Mouse (Mus musculus) midbrain, embryonic 16.5 days (tissue): ENCODE data around the gene Arntl. TPM values are rescaled to one million over a fixed set of nuclear protein-coding genes. Genes with fewer than 3 reads are reported as not detected.

Experiments
- ATAC-seq: fragments of 200-750 bp; cut with Nextera tagmentation; 2 replicates; pipeline ENCODE4 v1.8.0; 2017; ENCODE audit warnings: moderate TSS enrichment
- H3K27ac ChIP-seq: fragments of 300-500 bp; sonication (generic); 2 replicates; pipeline ENCODE4 v1.5.1; 2014; ENCODE audit warnings: mild to moderate bottlenecking, low read length, mixed read lengths
- H3K27me3 ChIP-seq: fragments of 300-500 bp; sonication (generic); 2 replicates; pipeline ENCODE4 v1.6.1; 2014; ENCODE audit warnings: low read depth, low read length, mixed read lengths; ENCODE audit not compliant: control insufficient read depth, insufficient read depth
- H3K36me3 ChIP-seq: fragments of 300-500 bp; sonication (generic); 2 replicates; pipeline ENCODE4 v1.6.1; 2014; ENCODE audit warnings: mild to moderate bottlenecking, low read length, moderate library complexity, mixed read lengths; ENCODE audit not compliant: control insufficient read depth, insufficient read depth
- H3K4me1 ChIP-seq: fragments of 300-500 bp; sonication (generic); 2 replicates; pipeline ENCODE4 v1.6.1; 2014; ENCODE audit warnings: mild to moderate bottlenecking, low read length, mixed read lengths; ENCODE audit not compliant: control insufficient read depth, insufficient read depth
- H3K4me2 ChIP-seq: fragments of 300-500 bp; sonication (generic); 2 replicates; pipeline ENCODE4 v1.6.1; 2014; ENCODE audit warnings: mild to moderate bottlenecking, low read length, mixed read lengths
- H3K4me3 ChIP-seq: fragments of 300-500 bp; sonication (generic); 2 replicates; pipeline ENCODE4 v1.5.1; 2014; ENCODE audit warnings: low read depth, mild to moderate bottlenecking, low read length, moderate library complexity, mixed read lengths
- H3K9ac ChIP-seq: fragments of 300-500 bp; sonication (generic); 2 replicates; pipeline ENCODE4 v1.6.1; 2014; ENCODE audit warnings: low read depth, low read length, mixed read lengths
- H3K9me3 ChIP-seq: fragments of 300-500 bp; sonication (generic); replicated peaks from 2 replicates; pipeline ENCODE4 v1.6.1; 2014; ENCODE audit warnings: mild to moderate bottlenecking, low read length, mixed read lengths; ENCODE audit not compliant: control insufficient read depth, poor library complexity, severe bottlenecking
- WGBS: fragments of 180-500 bp; shearing (Covaris S2); extraction: QIAGEN DNeasy Blood & Tissue Kit; methylation state at CpG from one replicate; pipeline ENCODE4 v1.1.7; 2014; 5-methylcytosine and 5-hydroxymethylcytosine counted together
- polyA plus RNA-seq: library from polyadenylated mRNA; unstranded; fragments of >200 nt; fragmentation: Nextera tagmentation; extraction: Ambion mirVana; gene quantifications from 2 replicates; pipeline ENCODE4 v1.2.1, GENCODE M21; 2015

Gene Arntl
- polyA plus RNA-seq, 1 experiment from 2014 or later, result 22.8 TPM

DNA sequence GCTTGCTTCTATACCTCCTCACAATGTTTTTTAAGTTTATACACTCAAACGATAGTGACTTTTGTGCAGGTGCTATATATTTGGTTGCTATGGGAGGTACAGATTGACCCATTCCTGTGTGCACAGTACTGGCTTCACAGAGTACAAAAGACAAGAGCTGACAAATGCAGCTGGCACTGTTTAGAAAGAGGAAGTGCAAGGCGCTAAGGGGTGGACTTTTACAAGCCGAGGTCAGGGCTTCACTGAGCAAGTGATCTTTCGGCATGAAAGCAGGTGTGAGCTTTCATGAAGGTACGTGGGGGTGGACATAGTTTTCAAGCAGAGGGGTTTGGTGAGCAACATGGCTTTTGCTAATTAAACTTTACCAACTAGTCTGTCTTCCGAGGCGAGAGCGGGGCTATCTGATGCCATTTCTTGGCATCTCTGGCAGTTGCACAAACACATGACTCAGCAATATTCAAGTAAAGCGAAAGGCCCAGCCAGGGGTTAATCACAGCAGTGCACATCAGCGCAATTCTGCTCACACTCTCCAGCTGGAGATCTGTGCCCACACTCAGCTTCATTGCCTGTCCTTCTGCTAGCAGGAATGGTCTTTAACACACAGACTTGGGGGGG lies 10.0 kb upstream of the Arntl start:
- Histone ChIP-seq H3K4me2 (no peak overlapping the region), H3K27me3 (no peaks in the 10 kb centered on the region), H3K9me3 (no peaks in the 10 kb centered on the region), H3K9ac (no peak overlapping the region), H3K27ac (no peak overlapping the region), H3K4me1 (no peaks in the 10 kb centered on the region), H3K4me3 (no peak overlapping the region), H3K36me3 (no peaks in the 10 kb centered on the region)
- WGBS, result 59% methylated on average over 10 of the region's 10 CpGs
- no peak for ATAC-seq

DNA sequence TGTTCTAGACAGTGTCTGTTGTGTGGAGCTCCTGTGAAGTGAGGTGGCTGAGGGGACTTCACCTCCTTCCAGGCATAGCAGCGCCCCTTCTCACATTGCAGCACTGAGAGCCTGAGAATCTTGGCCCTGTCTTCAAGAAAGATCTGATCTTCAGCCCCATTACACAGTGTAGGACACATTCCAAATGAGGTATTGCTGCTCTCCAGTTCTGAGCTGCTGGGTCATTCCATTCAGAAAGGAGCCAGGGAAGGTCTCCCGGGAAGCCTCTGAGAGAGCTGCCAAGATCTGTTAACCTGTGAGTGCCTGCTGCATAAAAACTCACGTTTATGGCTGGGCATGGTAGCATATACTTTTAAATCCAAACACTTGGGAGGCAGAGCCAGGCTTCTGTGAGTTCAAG lies 5.7 kb upstream of the Arntl start:
- 44% methylated on average over 3 of the region's 3 CpGs for WGBS

DNA sequence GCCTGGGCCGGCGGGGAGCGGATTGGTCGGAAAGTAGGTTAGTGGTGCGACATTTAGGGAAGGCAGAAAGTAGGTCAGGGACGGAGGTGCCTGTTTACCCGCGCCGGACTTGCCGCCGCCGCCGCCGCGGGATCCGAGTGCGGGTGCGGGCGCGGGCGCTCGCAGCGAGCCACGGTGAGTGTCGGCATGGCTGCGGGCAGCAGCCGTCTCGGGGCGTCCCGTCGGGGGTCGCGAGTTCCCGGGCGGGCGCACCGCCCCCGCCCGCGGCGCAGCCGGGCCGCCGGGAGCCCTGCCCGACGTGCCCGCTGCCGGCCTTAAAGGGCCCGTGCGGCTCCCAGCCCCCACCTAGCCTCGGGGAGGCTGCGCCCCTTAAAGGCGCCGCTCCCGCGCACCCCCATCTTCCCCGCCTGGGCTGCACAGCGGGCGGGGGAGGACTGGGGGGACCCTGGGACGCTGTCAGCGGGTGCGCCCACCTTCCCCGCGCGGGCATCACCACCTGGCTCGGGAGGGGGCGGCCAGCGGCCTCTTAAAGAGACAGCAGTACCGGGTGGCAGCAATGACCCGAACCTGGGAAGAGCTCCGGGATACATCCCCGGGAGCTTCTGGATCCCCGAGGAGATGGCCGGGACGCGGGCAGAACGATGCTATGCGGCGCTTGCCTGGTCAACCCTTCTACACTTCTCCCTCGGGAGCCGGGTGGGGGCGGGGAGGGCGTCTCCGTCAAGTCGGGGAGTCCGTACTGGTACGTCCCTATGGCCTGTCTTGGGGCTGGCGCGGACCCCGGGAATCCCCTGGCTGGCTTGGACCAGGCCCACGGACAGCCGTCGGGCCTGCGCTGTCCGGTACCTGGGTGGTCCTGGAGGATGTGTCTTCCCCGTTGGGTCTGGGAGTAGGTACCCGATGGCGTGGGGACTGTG lies 464 bp downstream of the Arntl start:
- no peaks in the 10 kb centered on the region for H3K36me3 ChIP-seq
- WGBS, result under 1% methylated on average over 72 of the region's 98 CpGs
- peaks cover 22% of the 10 kb centered on the region for H3K4me1 ChIP-seq
- H3K27me3 ChIP-seq, result peaks cover 16% of the 10 kb centered on the region
- ATAC-seq, result peak; percentile 81
- H3K27ac ChIP-seq, result peak overlapping the region; percentile 88
- no peaks in the 10 kb centered on the region for H3K9me3 ChIP-seq
- H3K4me2 ChIP-seq, result peak overlapping the region; percentile 82
- peak overlapping the region; percentile 76 for H3K9ac ChIP-seq
- H3K4me3 ChIP-seq, result peak overlapping the region; percentile 85

More for the DNA sequence above, 5.7 kb upstream of the Arntl start:
- no peak for ATAC-seq
- H3K4me3 ChIP-seq, result no peak overlapping the region
- no peak overlapping the region for H3K4me2 ChIP-seq
- H3K4me1 ChIP-seq, result peaks cover 6% of the 10 kb centered on the region
- no peak overlapping the region for H3K27ac ChIP-seq
- H3K27me3 ChIP-seq, result peaks cover 8% of the 10 kb centered on the region
- no peaks in the 10 kb centered on the region for H3K36me3 ChIP-seq
- no peak overlapping the region for H3K9ac ChIP-seq
- no peaks in the 10 kb centered on the region for H3K9me3 ChIP-seq

DNA sequence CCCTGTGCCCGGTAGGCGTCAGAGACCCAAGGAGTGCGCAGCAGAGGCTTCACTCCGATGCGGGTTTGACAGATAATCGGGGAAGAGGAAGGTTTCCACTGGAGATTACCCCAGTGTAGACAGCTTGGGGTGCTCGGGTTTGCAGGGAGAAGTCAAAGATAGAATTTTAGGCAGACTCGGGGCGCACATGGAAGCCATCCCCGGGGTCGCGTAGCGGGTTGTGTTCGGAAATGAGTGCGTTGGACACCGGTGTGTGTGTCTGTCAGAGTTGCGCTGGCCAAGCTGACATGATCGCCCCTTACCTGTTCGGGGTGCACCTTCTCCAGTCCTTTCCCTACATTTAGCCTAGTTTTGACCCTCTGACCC lies 1.1 kb downstream of the Arntl start:
- peak overlapping the region; percentile 88; the same call in 1 of the 2 replicates for H3K27ac ChIP-seq
- no peak for ATAC-seq
- no peaks in the 10 kb centered on the region for H3K36me3 ChIP-seq
- peaks cover 16% of the 10 kb centered on the region for H3K27me3 ChIP-seq
- peaks cover 22% of the 10 kb centered on the region for H3K4me1 ChIP-seq
- H3K9ac ChIP-seq, result peak overlapping the region; percentile 76
- no peaks in the 10 kb centered on the region for H3K9me3 ChIP-seq
- H3K4me3 ChIP-seq, result peak overlapping the region; percentile 85
- 2% methylated on average over 19 of the region's 19 CpGs for WGBS
- peak overlapping the region; percentile 82 for H3K4me2 ChIP-seq

DNA sequence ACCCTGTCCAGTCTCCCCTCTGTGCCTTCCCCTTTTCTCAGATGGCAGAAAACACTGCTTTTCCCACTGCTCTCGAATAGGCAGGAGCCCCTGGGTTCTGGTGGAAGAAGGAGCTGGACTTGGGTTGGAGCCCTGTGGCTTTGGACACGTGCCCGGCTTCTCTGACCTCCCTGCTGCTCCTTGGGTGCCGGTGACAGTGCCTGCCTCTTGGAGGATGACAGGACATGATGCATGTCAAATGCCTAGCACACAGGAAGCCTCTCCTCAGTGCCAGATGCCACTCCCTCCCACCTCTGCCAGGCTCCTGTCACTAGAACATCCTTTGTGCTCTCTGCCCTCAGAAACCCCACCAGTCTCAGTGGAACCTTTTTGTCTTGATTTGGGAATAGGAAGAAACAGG lies 3.2 kb downstream of the Arntl start:
- Histone ChIP-seq H3K36me3 (no peaks in the 10 kb centered on the region), H3K4me3 (no peak overlapping the region), H3K4me1 (peaks cover 30% of the 10 kb centered on the region), H3K27ac (no peak overlapping the region), H3K27me3 (peaks cover 16% of the 10 kb centered on the region), H3K9me3 (no peaks in the 10 kb centered on the region), H3K4me2 (peak overlapping the region; percentile 82), H3K9ac (peak overlapping the region; percentile 17; the same call in 1 of the 2 replicates)
- 35% methylated on average over 4 of the region's 4 CpGs for WGBS
- ATAC-seq, result no peak

DNA sequence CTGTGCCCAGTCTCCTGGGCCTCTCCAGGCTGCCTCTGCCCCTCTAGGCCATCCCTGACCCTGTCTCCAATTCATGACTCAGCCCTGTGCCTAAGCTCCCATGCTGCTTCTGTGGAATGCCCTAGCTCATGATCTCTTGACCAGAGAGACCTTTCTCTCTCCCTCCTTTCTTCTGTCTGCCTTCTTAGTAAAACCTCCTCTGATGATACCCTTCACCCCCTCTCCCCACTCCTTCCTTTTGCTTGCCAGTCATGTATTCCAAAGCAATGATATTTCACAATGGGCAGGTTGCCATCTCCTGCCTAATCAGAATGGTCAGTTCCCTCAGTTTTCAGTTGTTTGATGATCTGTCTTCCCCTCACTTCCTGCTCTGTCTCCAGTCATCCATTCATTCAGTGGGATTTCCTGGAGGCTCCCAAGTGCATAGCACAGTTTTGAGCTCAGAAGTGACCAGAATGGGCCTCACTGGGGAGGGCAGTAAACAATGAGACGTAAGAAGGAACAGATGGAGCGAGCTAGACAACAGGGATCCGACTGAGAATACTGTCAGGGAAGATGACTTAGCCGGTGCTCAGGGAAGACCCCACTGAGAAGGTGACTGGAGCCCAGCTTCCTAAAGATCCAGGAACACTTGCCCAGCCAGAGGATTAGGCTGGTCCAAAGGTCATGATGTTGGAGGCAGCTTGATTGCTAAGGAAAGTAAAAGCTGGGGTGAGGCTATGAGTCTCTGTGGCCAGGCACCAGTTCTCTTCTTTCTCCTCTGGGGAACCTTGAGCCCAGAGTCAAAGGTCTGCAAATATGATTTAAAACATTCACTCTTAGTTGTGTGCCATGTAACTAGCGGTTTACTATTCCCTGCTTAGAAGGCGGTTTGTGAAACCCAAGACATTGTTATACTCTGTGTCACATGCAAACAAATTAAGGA lies 7.2 kb downstream of the Arntl start:
- Histone ChIP-seq H3K4me1 (peaks cover 16% of the 10 kb centered on the region), H3K9me3 (no peaks in the 10 kb centered on the region), H3K27ac (no peak overlapping the region), H3K27me3 (peaks cover 6% of the 10 kb centered on the region), H3K4me2 (no peak overlapping the region), H3K36me3 (no peaks in the 10 kb centered on the region), H3K4me3 (no peak overlapping the region), H3K9ac (no peak overlapping the region)
- no peak for ATAC-seq
- 39% methylated on average over 6 of the region's 6 CpGs for WGBS

DNA sequence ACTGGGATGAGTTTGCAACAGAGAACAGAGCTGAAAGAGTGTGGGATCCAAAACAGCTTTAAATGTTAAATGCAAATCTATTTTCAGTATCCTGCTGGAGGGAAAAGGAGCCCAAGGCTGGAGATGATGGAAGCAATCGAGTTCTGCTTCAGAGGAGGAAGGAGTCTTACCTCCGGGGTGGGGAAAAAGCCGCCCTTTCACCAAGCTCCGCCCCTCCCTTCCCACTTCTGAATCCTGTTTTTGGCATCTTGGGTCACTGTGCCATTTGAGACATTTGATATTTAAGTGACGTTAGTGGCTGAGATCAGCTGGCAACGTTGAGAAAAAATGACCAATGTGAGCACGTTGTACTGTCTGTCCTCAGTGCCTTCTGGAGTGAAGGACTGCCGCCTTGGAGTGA lies 8.9 kb downstream of the Arntl start:
- 68% methylated on average over 8 of the region's 8 CpGs for WGBS
- H3K4me3 ChIP-seq, result no peak overlapping the region
- no peaks in the 10 kb centered on the region for H3K9me3 ChIP-seq
- ATAC-seq, result no peak
- H3K27me3 ChIP-seq, result no peaks in the 10 kb centered on the region; the same call in 1 of the 2 replicates
- no peak overlapping the region for H3K9ac ChIP-seq
- H3K4me2 ChIP-seq, result no peak overlapping the region
- peaks cover 9% of the 10 kb centered on the region; the same call in 1 of the 2 replicates for H3K4me1 ChIP-seq
- no peaks in the 10 kb centered on the region for H3K36me3 ChIP-seq
- no peak overlapping the region for H3K27ac ChIP-seq

DNA sequence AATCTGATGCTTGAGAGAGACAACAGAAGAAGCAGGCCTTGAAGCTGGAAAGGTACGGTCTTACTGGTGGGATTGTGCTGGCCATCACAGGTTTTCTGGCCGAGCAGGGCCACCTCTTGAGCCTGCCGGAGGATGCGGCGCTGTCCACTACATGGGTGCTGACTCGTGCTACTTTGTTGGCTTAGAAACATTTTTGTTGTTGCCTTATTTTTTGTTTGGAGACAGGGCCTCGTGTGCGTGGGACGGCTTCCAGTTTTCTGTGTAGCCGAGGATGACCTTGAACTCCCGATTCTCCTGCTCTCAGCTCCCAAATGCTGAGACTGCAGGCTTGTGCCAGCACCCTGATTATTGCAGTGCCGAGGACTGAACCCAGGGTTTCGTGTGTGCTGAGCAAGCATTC lies 12.2 kb downstream of the Arntl start:
- WGBS, result 79% methylated on average over 13 of the region's 13 CpGs
- no peaks in the 10 kb centered on the region for H3K9me3 ChIP-seq
- no peak overlapping the region for H3K9ac ChIP-seq
- H3K4me3 ChIP-seq, result no peak overlapping the region
- peaks cover 6% of the 10 kb centered on the region; the same call in 1 of the 2 replicates for H3K4me1 ChIP-seq
- no peaks in the 10 kb centered on the region for H3K27me3 ChIP-seq
- no peak for ATAC-seq
- H3K36me3 ChIP-seq, result no peaks in the 10 kb centered on the region
- no peak overlapping the region for H3K4me2 ChIP-seq
- no peak overlapping the region for H3K27ac ChIP-seq
